23 mouse cellular contexts compared by ENCODE assay signal in the genomic region with DNA sequence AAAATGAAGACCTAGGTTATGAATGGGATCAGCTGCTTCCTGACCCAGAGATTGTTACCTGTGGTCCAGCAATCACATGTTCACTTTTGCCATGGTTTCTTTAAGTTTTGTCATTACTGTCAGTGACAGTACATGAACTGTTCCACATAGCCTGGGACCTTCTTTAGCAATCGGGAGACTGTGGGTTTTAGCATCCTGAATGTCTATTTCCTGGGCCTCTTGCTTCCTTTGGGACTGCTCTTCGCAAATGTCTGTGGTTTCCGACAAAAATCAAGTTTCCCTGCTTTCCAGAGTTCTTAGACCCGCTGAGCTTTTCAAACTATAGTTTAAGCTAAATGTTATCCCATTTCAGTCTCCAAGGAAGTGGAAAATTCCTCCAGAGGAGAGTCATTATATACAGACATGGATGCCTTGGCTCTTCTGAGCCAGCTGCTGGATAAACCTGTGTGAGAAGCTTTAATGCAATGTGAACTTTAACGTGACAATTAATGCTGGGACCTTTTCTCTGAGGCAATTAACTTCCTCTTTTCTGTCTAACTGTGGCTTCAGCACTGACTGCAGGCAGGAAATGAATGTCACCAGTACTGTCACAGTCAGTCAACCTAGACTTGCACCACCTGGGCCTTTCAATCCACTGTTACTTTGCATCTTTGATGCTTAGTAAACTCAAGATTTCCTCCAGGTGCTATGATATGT.
DNase-seq lines count a peak whose midpoint lies in the region; ATAC-seq and TF ChIP-seq lines count a peak whose summit lies in the region.
"Had no signal": no experiment of that assay in that cellular context is flagged by ENCODE, and none has a peak within 500 bp of the region (broad histone marks: within the 10 kb centered on the region; RNA-seq: fewer than 3 reads in every experiment).

No protein-coding gene starts in this region.

- 59% methylated on average over 5 of the region's 5 CpGs for WGBS in intestine, embryonic 15.5 days

- H3K27ac ChIP-seq in MEL (ENCODE audit: control insufficient read depth, low read depth, low read length) = no peak overlapping the region
- no peak overlapping the region for H3K27ac ChIP-seq in intestine, embryonic 15.5 days
- H3K27ac ChIP-seq: embryonic facial prominence, embryonic 12.5 days; forebrain, embryonic 13.5 days; heart, embryonic 13.5 days; hindbrain, postnatal 0 days; limb, embryonic 12.5 days; liver, embryonic 13.5 days; neural tube, embryonic 12.5 days had no signal

- no peak for TF ChIP-seq POLR2A in MEL (IDR thresholded peaks at IDR 0.05; ENCODE audit: control insufficient read depth in 1 of 2, insufficient read depth in 1 of 2, low read depth in 1 of 2, low read length in 2 of 2, poor library complexity in 1 of 2)

- no peaks in the 10 kb centered on the region for H3K9me3 ChIP-seq in MEL (replicated peaks; ENCODE audit: insufficient read depth, low read length)
- H3K9me3 ChIP-seq in intestine, embryonic 15.5 days = no peaks in the 10 kb centered on the region
- H3K9me3 ChIP-seq: embryonic facial prominence, embryonic 12.5 days; forebrain, embryonic 13.5 days; heart, embryonic 13.5 days; limb, embryonic 12.5 days; liver, embryonic 13.5 days; neural tube, embryonic 12.5 days had no signal

- no peaks in the 10 kb centered on the region for H3K79me2 ChIP-seq in MEL (ENCODE audit: control insufficient read depth, insufficient read depth, low read length, poor library complexity)

- H3K27me3 ChIP-seq in MEL (ENCODE audit: control insufficient read depth in 1 of 2, insufficient read depth in 2 of 2, low read length in 2 of 2) = no peaks in the 10 kb centered on the region
- no peaks in the 10 kb centered on the region for H3K27me3 ChIP-seq in splenic B cell, adult 2 months (ENCODE audit: control insufficient read depth, insufficient read depth, low read length, poor library complexity, severe bottlenecking)
- H3K27me3 ChIP-seq in intestine, embryonic 15.5 days (replicated peaks) = no peaks in the 10 kb centered on the region
- H3K27me3 ChIP-seq: embryonic facial prominence, embryonic 12.5 days; forebrain, embryonic 13.5 days; heart, embryonic 13.5 days; limb, embryonic 12.5 days; liver, embryonic 13.5 days; neural tube, embryonic 12.5 days had no signal

- no peak overlapping the region for H3K4me3 ChIP-seq in MEL (ENCODE audit: control insufficient read depth in 1 of 2, insufficient read depth in 1 of 2, low read depth in 2 of 2, low read length in 2 of 2)
- H3K4me3 ChIP-seq in intestine, embryonic 15.5 days (replicated peaks) = no peak overlapping the region
- H3K4me3 ChIP-seq: embryonic facial prominence, embryonic 12.5 days; erythroblast, embryonic 14.5 days; forebrain, embryonic 13.5 days; heart, embryonic 13.5 days; limb, embryonic 12.5 days; liver, embryonic 13.5 days; neural tube, embryonic 12.5 days had no signal

- 0 out of 2 replicates have a peak, but pooled peaks have one; percentile 31 for ATAC-seq in monocyte, adult 5-6 weeks (replicated peaks; ENCODE audit: insufficient number of reproducible peaks, low FRiP score, low TSS enrichment, poor library complexity, severe bottlenecking)
- no peak for ATAC-seq in intestine, embryonic 15.5 days
- ATAC-seq: forebrain, embryonic 13.5 days; hindbrain, postnatal 0 days had no signal

- no peaks in the 10 kb centered on the region for H3K4me1 ChIP-seq in MEL (ENCODE audit: control insufficient read depth in 1 of 2, insufficient read depth in 2 of 2, low read length in 2 of 2)
- H3K4me1 ChIP-seq in intestine, embryonic 15.5 days (replicated peaks) = no peaks in the 10 kb centered on the region
- H3K4me1 ChIP-seq: embryonic facial prominence, embryonic 12.5 days; forebrain, embryonic 13.5 days; heart, embryonic 13.5 days; limb, embryonic 12.5 days; liver, embryonic 13.5 days; neural tube, embryonic 12.5 days had no signal

- DNase-seq in lung, postnatal 25 days (ENCODE audit: low spot score) = peak; percentile 12
- DNase-seq in lung, postnatal 14 days = no peak
- DNase-seq in MEL (ENCODE audit: low read depth, low spot score) = peak; percentile 8
- DNase-seq in splenic B cell, adult 2 months (ENCODE audit: low read depth, low spot score) = peak; percentile 88
- DNase-seq in frontal cortex, adult 2 months (ENCODE audit: extremely low spot score in 1 of 2, low spot score in 1 of 2) = no peak
- DNase-seq: adrenal gland, adult 8-10 months; cerebellum, adult 9-10 months; gastrocnemius, postnatal 10 days; heart, postnatal 4 days; kidney, adult 9 months; kidney, postnatal 4 days; liver, embryonic 13.5 days; thymus, postnatal 25 days had no signal

- TF ChIP-seq CTCF in MEL (IDR thresholded peaks at IDR 0.05 in 2 of 3, conservative IDR thresholded peaks at IDR 0.05 in 1 of 3; ENCODE audit: control insufficient read depth in 1 of 3, insufficient read depth in 1 of 3, low read depth in 2 of 3, low read length in 3 of 3, poor library complexity in 1 of 3, severe bottlenecking in 1 of 3) = no peak

- no peak overlapping the region for H3K4me2 ChIP-seq in intestine, embryonic 15.5 days (replicated peaks)
- H3K4me2 ChIP-seq: embryonic facial prominence, embryonic 12.5 days; forebrain, embryonic 13.5 days; heart, embryonic 13.5 days; limb, embryonic 12.5 days; liver, embryonic 13.5 days; midbrain, embryonic 11.5 days; neural tube, embryonic 12.5 days had no signal

- no peak for TF ChIP-seq RAD21 in MEL (IDR thresholded peaks at IDR 0.05; ENCODE audit: low read depth, low read length)

- no peaks in the 10 kb centered on the region for H3K36me3 ChIP-seq in MEL (ENCODE audit: control insufficient read depth in 1 of 2, insufficient read depth in 2 of 2, low read length in 2 of 2)
- H3K36me3 ChIP-seq in splenic B cell, adult 2 months (ENCODE audit: control insufficient read depth, insufficient read depth, low read length, poor library complexity, severe bottlenecking) = no peaks in the 10 kb centered on the region
- H3K36me3 ChIP-seq in intestine, embryonic 15.5 days = no peaks in the 10 kb centered on the region
- H3K36me3 ChIP-seq: embryonic facial prominence, embryonic 12.5 days; heart, embryonic 13.5 days; limb, embryonic 12.5 days; liver, embryonic 13.5 days; neural tube, embryonic 12.5 days had no signal

- H3K9ac ChIP-seq in MEL (ENCODE audit: control insufficient read depth, low read depth, low read length, poor library complexity, severe bottlenecking) = no peak overlapping the region
- no peak overlapping the region for H3K9ac ChIP-seq in intestine, embryonic 15.5 days
- H3K9ac ChIP-seq: embryonic facial prominence, embryonic 12.5 days; forebrain, embryonic 13.5 days; heart, embryonic 13.5 days; limb, embryonic 12.5 days; liver, embryonic 13.5 days; neural tube, embryonic 12.5 days had no signal

- no peak for TF ChIP-seq EP300 in MEL (IDR thresholded peaks at IDR 0.05; ENCODE audit: low read depth in 1 of 2, low read length in 2 of 2)

TF ChIP-seq in MEL, 35 proteins besides CTCF, POLR2A, EP300 and RAD21:
- TF ChIP-seq UBTF (IDR thresholded peaks at IDR 0.05; ENCODE audit: borderline replicate concordance, insufficient read depth, low read depth, low read length) = no peak
- TF ChIP-seq MAZ (IDR thresholded peaks at IDR 0.05; ENCODE audit: low read depth, low read length) = no peak
- TF ChIP-seq USF1 (IDR thresholded peaks at IDR 0.05; ENCODE audit: low read depth, low read length) = no peak
- TF ChIP-seq TBP (IDR thresholded peaks at IDR 0.05; ENCODE audit: low read depth, low read length) = no peak
- no peak for TF ChIP-seq MAFK (IDR thresholded peaks at IDR 0.05; ENCODE audit: borderline replicate concordance, low read depth, low read length)
- TF ChIP-seq TAL1 (IDR thresholded peaks at IDR 0.05; ENCODE audit: low read length) = no peak
- no peak for TF ChIP-seq JUND (IDR thresholded peaks at IDR 0.05; ENCODE audit: low read depth, low read length)
- no peak for TF ChIP-seq GABPA (IDR thresholded peaks at IDR 0.05; ENCODE audit: low read depth, low read length)
- TF ChIP-seq POLR2AphosphoS5 (IDR thresholded peaks at IDR 0.05; ENCODE audit: borderline replicate concordance, low read depth, low read length) = no peak
- no peak for TF ChIP-seq ETS1 (IDR thresholded peaks at IDR 0.05; ENCODE audit: low read depth, low read length)
- no peak for TF ChIP-seq ZC3H11A (IDR thresholded peaks at IDR 0.05; ENCODE audit: low read depth, low read length)
- no peak for TF ChIP-seq ZNF384 (IDR thresholded peaks at IDR 0.05; ENCODE audit: low read depth, low read length)
- no peak for TF ChIP-seq ELF1 (IDR thresholded peaks at IDR 0.05; ENCODE audit: low read depth, low read length)
- TF ChIP-seq NRF1 (IDR thresholded peaks at IDR 0.05; ENCODE audit: insufficient read depth, low read depth, low read length, poor library complexity, severe bottlenecking) = no peak
- no peak for TF ChIP-seq MAX (IDR thresholded peaks at IDR 0.05; ENCODE audit: low read length)
- TF ChIP-seq SIN3A (IDR thresholded peaks at IDR 0.05; ENCODE audit: low read length) = no peak
- no peak for TF ChIP-seq HCFC1 (IDR thresholded peaks at IDR 0.05; ENCODE audit: low read depth, low read length)
- TF ChIP-seq RCOR1 (IDR thresholded peaks at IDR 0.05; ENCODE audit: low read depth, low read length) = no peak

Comparison
In these comparisons a context has a peak if more than half of its experiments do, and no peak if none do; other contexts are left out.
1. DNase-seq: peak in lung, postnatal 25 days (single experiment), MEL (single experiment) and splenic B cell, adult 2 months (single experiment); none in lung, postnatal 14 days (single experiment) and frontal cortex, adult 2 months (0 of 2).